Mouse (Mus musculus): ENCODE results near the gene Ppfia1.

- no peak for TF ChIP-seq EP300 (IDR thresholded peaks at IDR 0.05; ENCODE audit: low read depth)
- no peak for TF ChIP-seq CTCF (IDR thresholded peaks at IDR 0.05; ENCODE audit: low read depth)
Observed at GRCm38 (mm10) chr7:144554123-144554472, 569 bp upstream of the Ppfia1 start.
